Mouse (Mus musculus) midbrain, embryonic 15.5 days (tissue): ENCODE data around the gene Rassf1. TPM values are rescaled to one million over a fixed set of nuclear protein-coding genes. Genes with fewer than 3 reads are reported as not detected.

Source experiments
- ATAC-seq: fragments of 200-750 bp; cut with Nextera tagmentation; replicated peaks from 2 replicates; pipeline ENCODE4 v1.8.0; 2017; ENCODE audit warnings: moderate TSS enrichment
- H3K27ac ChIP-seq: fragments of 300-500 bp; sonication (generic); 2 replicates; pipeline ENCODE4 v1.5.1; 2015; ENCODE audit warnings: mild to moderate bottlenecking, inconsistent platforms
- H3K27me3 ChIP-seq: fragments of 300-500 bp; sonication (generic); replicated peaks from 2 replicates; pipeline ENCODE4 v1.6.1; 2015; ENCODE audit warnings: inconsistent platforms
- H3K36me3 ChIP-seq: fragments of 300-500 bp; sonication (generic); replicated peaks from 2 replicates; pipeline ENCODE4 v1.6.1; 2015; ENCODE audit warnings: inconsistent platforms
- H3K4me1 ChIP-seq: fragments of 300-500 bp; sonication (generic); 2 replicates; pipeline ENCODE4 v1.6.1; 2015; ENCODE audit warnings: inconsistent platforms
- H3K4me2 ChIP-seq: fragments of 300-500 bp; sonication (generic); 2 replicates; pipeline ENCODE4 v1.6.1; 2015; ENCODE audit warnings: inconsistent platforms, mild to moderate bottlenecking, moderate library complexity
- H3K4me3 ChIP-seq: fragments of 300-500 bp; sonication (generic); 2 replicates; pipeline ENCODE4 v1.5.1; 2015; ENCODE audit warnings: mild to moderate bottlenecking, inconsistent platforms
- H3K9ac ChIP-seq: fragments of 300-500 bp; sonication (generic); 2 replicates; pipeline ENCODE4 v1.6.1; 2015; ENCODE audit warnings: mild to moderate bottlenecking, inconsistent platforms
- H3K9me3 ChIP-seq: fragments of 300-500 bp; sonication (generic); 2 replicates; pipeline ENCODE4 v1.6.1; 2016; ENCODE audit warnings: inconsistent platforms
- WGBS: fragments of 180-500 bp; shearing (Covaris S2); methylation state at CpG from one replicate; pipeline ENCODE4 v1.1.7; 2015; ENCODE audit warnings: mixed read lengths; 5-methylcytosine and 5-hydroxymethylcytosine counted together
- polyA plus RNA-seq: library from polyadenylated mRNA; unstranded; fragments of >200 nt; fragmentation: Nextera tagmentation; extraction: Ambion mirVana; gene quantifications from 2 replicates; pipeline ENCODE4 v1.2.1, GENCODE M21; 2015

Rassf1 gene
- polyA plus RNA-seq, result 44.4 and 45.3 TPM in 2 replicates

GRCm38 (mm10) chr9:107551117-107551889 lies at the start of gene Rassf1:
TSS of gene Rassf1 (plus strand) at chr9:107551555.
- Histone ChIP-seq H3K36me3 (no peaks in the 10 kb centered on the region), H3K4me2 (peak within 1 kb of the TSS; percentile 61), H3K9ac (peak within 1 kb of the TSS; percentile 39), H3K4me1 (peaks cover 53% of the 10 kb centered on the region), H3K27me3 (peaks cover 46% of the 10 kb centered on the region), H3K4me3 (peak within 1 kb of the TSS; percentile 35), H3K27ac (no peak within 1 kb of the TSS), H3K9me3 (no peaks in the 10 kb centered on the region)
- ATAC-seq, result no peak
- 1% methylated on average over 63 of the region's 63 CpGs for WGBS

DNA sequence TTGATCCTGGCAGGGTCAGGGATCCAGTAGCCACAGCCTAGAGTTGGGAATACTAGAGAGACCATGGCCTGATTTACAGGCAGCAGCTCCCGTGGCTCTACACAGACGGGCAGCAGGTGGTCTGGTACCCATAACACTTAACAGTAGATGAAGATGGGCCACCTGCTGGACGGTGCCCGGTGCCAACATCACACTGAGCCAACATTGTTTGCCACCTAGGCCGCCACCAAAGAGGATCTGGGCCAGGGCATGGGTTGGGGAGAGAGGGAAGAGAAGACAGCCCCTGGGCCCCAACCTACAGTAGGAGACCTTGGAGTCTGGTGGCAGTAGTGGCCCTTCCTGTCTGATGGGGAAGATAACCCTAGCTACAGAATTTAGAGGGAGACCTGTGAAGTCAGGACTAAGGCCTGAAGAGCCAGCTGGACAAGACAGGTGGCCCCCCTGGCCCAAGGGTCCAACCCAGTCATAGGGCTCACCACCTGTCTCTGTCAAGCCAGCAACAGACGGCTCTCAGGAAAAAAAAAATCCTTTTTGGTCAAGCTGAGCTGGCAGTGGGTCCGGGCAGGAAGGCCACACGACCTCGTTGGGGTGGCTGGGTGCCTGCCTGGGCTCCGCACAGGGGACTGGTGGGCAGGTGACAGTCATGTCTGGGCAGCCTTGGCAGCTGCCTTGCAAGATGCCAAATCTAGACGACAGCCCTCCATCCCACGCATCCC lies 49.1 kb upstream of the Rassf1 start:
- no peak overlapping the region for H3K27ac ChIP-seq

DNA sequence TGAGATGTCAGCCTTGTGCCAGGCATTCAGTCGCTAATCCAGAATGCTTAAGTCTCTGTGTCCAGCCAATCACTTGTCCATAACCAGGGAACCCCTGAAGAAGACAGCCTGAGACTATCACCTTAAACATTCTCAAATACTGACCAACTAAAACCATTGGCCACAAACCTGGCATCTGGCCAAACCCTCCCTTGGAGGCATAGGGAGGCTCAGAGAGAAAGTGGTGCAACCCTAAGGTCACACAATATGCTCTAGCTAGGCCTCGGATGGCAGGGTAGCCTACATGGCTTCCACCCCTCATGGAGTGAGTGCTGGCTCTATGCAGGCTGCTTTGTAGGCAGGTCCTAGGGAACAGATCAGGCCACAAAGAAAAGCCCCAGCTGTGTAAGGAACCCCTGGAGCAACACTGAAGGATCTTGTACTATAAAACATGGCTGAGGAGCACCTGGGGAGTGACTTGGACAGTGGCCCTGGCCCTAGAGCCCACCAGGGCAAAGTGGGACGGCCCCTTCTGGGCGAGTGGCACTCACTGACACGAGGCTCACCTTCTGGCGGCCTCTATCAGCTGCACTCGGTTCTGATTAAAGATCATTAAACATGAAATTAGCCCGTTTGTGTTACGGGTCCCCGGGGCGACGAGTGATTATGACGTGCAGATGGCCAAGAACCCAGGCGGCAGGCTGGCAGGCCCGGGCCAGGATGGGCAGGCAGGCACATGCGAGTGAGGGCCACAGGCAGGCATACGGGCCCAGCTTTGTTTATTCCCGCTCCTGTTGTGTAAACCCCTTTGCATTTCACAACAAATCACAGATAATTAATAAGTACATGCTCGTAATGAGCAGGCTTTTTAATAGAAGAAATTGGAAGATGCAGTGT lies 46.5 kb upstream of the Rassf1 start:
- Histone ChIP-seq H3K4me3 (no peak overlapping the region), H3K9me3 (no peaks in the 10 kb centered on the region), H3K9ac (no peak overlapping the region), H3K27me3 (no peaks in the 10 kb centered on the region), H3K4me1 (peaks cover 32% of the 10 kb centered on the region), H3K4me2 (no peak overlapping the region), H3K27ac (peak overlapping the region; percentile 40), H3K36me3 (no peaks in the 10 kb centered on the region)
- ATAC-seq, result no peak; the same call in 1 of the 2 replicates
- 51% methylated on average over 19 of the region's 19 CpGs for WGBS

More for the DNA sequence above, 49.1 kb upstream of the Rassf1 start:
- no peaks in the 10 kb centered on the region for H3K27me3 ChIP-seq
- no peak for ATAC-seq
- H3K4me2 ChIP-seq, result no peak overlapping the region
- no peak overlapping the region for H3K9ac ChIP-seq
- no peak overlapping the region for H3K4me3 ChIP-seq
- H3K9me3 ChIP-seq, result no peaks in the 10 kb centered on the region
- H3K36me3 ChIP-seq, result no peaks in the 10 kb centered on the region
- peaks cover 20% of the 10 kb centered on the region for H3K4me1 ChIP-seq
- 92% methylated on average over 12 of the region's 12 CpGs for WGBS

DNA sequence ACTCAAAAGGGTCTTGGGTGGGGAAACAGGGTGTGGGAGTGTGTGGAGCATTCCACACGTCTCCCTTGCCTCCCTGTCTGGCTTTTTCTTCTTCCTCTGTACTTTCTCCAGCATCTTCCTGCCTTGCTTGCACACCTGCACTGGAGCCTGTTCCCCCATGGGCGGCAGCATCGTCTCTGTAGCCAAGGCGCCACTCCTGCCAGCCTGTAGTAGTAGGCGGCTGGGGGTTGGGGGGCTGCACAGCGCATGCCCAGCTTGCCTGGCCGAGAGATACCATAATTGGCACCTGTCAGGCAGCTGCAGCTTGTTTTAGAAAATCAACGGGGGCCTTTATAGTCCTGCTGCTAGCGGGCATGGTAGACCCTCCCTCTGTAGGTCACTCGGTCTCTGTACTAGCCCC lies 43.1 kb upstream of the Rassf1 start:
- Histone ChIP-seq H3K4me1 (peaks cover 48% of the 10 kb centered on the region), H3K27me3 (no peaks in the 10 kb centered on the region), H3K27ac (peak overlapping the region; percentile 50), H3K36me3 (no peaks in the 10 kb centered on the region), H3K9ac (no peak overlapping the region), H3K9me3 (no peaks in the 10 kb centered on the region), H3K4me2 (peak overlapping the region; percentile 1; the same call in 1 of the 2 replicates), H3K4me3 (no peak overlapping the region)
- ATAC-seq, result peak; percentile 48
- 35% methylated on average over 10 of the region's 10 CpGs for WGBS

GRCm38 (mm10) chr9:107510384-107511100 lies 40.8 kb upstream of the Rassf1 start:
- Histone ChIP-seq H3K9me3 (no peaks in the 10 kb centered on the region), H3K4me3 (no peak overlapping the region), H3K9ac (no peak overlapping the region), H3K36me3 (no peaks in the 10 kb centered on the region), H3K4me2 (no peak overlapping the region), H3K27ac (peak overlapping the region; percentile 66), H3K27me3 (no peaks in the 10 kb centered on the region), H3K4me1 (peaks cover 35% of the 10 kb centered on the region)
- WGBS, result 84% methylated on average over 14 of the region's 14 CpGs
- ATAC-seq, result no peak

DNA sequence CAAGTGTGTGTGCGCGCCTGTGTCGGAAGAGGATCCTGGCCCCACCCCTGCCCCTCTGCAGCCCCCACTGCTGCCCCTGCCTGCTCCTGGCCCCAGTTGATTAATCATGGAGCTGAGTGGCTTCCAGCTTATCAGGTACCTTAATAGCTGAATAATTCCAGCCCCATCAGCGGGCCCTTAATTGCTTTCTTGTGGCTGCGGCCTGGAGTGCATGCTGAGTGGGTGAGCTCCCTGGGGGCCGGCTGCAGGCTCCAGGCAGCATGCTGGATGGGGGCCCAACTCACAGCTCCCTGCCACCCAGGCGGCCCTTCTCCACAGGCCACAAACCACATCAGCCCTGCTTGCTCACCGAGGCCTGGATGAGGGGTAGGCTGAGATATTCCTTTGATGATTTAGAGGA lies 39.9 kb upstream of the Rassf1 start:
- WGBS, result 38% methylated on average over 8 of the region's 8 CpGs
- Histone ChIP-seq H3K4me3 (no peak overlapping the region), H3K27me3 (no peaks in the 10 kb centered on the region), H3K36me3 (no peaks in the 10 kb centered on the region), H3K9me3 (no peaks in the 10 kb centered on the region), H3K4me2 (no peak overlapping the region), H3K27ac (peak overlapping the region; percentile 66), H3K9ac (no peak overlapping the region), H3K4me1 (peaks cover 35% of the 10 kb centered on the region)
- 0 out of 2 replicates have a peak, but pooled peaks have one; percentile 13 for ATAC-seq

GRCm38 (mm10) chr9:107512326-107512725 lies 39.0 kb upstream of the Rassf1 start:
- Histone ChIP-seq H3K9ac (no peak overlapping the region), H3K4me2 (no peak overlapping the region), H3K9me3 (no peaks in the 10 kb centered on the region), H3K36me3 (no peaks in the 10 kb centered on the region), H3K27me3 (no peaks in the 10 kb centered on the region), H3K4me1 (peaks cover 33% of the 10 kb centered on the region), H3K4me3 (no peak overlapping the region), H3K27ac (peak overlapping the region; percentile 66; the same call in 1 of the 2 replicates)
- WGBS, result 50% methylated on average over 16 of the region's 16 CpGs
- no peak for ATAC-seq

GRCm38 (mm10) chr9:107514303-107514955 lies 36.9 kb upstream of the Rassf1 start:
- Histone ChIP-seq H3K9ac (no peak overlapping the region), H3K27me3 (no peaks in the 10 kb centered on the region), H3K4me1 (peaks cover 20% of the 10 kb centered on the region), H3K9me3 (no peaks in the 10 kb centered on the region), H3K36me3 (0 out of 2 replicates have a peak, but pooled peaks cover 2% of the 10 kb centered on the region), H3K4me3 (no peak overlapping the region), H3K27ac (no peak overlapping the region), H3K4me2 (no peak overlapping the region)
- peak; percentile 61 for ATAC-seq
- 28% methylated on average over 14 of the region's 14 CpGs for WGBS

DNA sequence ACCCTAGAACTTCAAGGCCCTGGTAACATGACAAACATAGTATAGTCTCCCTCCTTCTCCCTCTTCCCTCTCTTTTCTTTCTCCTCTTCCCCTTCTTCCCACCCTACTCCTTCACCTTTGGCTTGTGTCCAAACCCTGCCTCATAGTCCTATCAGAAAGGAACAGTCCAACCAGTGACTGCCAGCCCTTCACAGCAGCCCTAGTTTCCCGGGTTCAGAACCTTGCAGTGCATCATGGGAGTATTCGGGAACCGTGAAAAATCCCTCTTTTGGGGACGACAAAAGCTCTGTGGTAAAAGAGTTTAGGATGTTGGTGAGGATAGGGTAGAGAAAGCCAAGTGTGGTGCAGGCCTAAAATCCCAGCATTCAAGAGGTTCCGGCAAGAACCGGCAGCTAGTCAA lies 31.0 kb upstream of the Rassf1 start:
- Histone ChIP-seq H3K27me3 (peaks cover 9% of the 10 kb centered on the region), H3K36me3 (0 out of 2 replicates have a peak, but pooled peaks cover 2% of the 10 kb centered on the region), H3K27ac (no peak overlapping the region), H3K4me3 (no peak overlapping the region), H3K9me3 (no peaks in the 10 kb centered on the region), H3K4me2 (no peak overlapping the region), H3K9ac (no peak overlapping the region), H3K4me1 (peaks cover 16% of the 10 kb centered on the region)
- WGBS, result 33% methylated on average over 6 of the region's 6 CpGs
- no peak for ATAC-seq

GRCm38 (mm10) chr9:107521190-107521589 lies 30.2 kb upstream of the Rassf1 start:
- no peak for ATAC-seq
- H3K4me2 ChIP-seq, result no peak overlapping the region
- no peak overlapping the region for H3K4me3 ChIP-seq
- 0 out of 2 replicates have a peak, but pooled peaks cover 2% of the 10 kb centered on the region for H3K36me3 ChIP-seq
- peaks cover 16% of the 10 kb centered on the region for H3K4me1 ChIP-seq
- no peak overlapping the region; the same call in 1 of the 2 replicates for H3K27ac ChIP-seq
- peaks cover 18% of the 10 kb centered on the region for H3K27me3 ChIP-seq
- WGBS, result 60% methylated on average over 5 of the region's 5 CpGs
- no peaks in the 10 kb centered on the region for H3K9me3 ChIP-seq
- H3K9ac ChIP-seq, result no peak overlapping the region
